Mouse (Mus musculus) testis, adult 10 weeks (tissue): ENCODE results near the gene Fam24b. TPM values are rescaled to one million over a fixed set of nuclear protein-coding genes. Genes with fewer than 3 reads are reported as not detected.

Experiments
- polyA plus RNA-seq: library from polyadenylated mRNA; stranded (reverse); fragments of 350-450 nt; fragmentation: Illumina TruSeq; extraction: RNeasy Lipid Tissue Mini Kit (QIAGEN cat#74804); gene quantifications from one replicate; pipeline ENCODE4 v1.2.3, GENCODE M21; 2014; ENCODE audit warnings: low read depth, low replicate concordance

The Fam24b gene
- 273 TPM for polyA plus RNA-seq

GRCm38 (mm10) chr7:131329416-131329815, at the start of gene Fam24b:
Fam24b (minus strand) TSS chr7:131329516.

GRCm38 (mm10) chr7:131370648-131371469, 41.5 kb upstream of the Fam24b start, which contains the start of gene Pstk:
Pstk (plus strand) TSS chr7:131371141.

GRCm38 (mm10) chr7:131362615-131363300, 33.4 kb upstream of the Fam24b start, which contains the start of gene 2310057M21Rik:
2310057M21Rik (minus strand) TSS chr7:131362759.

GRCm38 (mm10) chr7:131333564-131333963, 4.2 kb upstream of the Fam24b start, which contains the start of gene Fam24a:
Fam24a (plus strand) TSS chr7:131333864.

GRCm38 (mm10) chr7:131322192-131322591, 7.1 kb downstream of the Fam24b start, which contains the start of gene Cuzd1:
Cuzd1 (minus strand) TSS chr7:131322292.

Other genes with a start within 250 kb of the Fam24b start
- 37.5 TPM for gene 4933402N03Rik, start 183.2 kb downstream of the Fam24b start, polyA plus RNA-seq
- 0.14 TPM for gene 5430419D17Rik, start 155.1 kb downstream of the Fam24b start, polyA plus RNA-seq
- 10.8 TPM for gene Cuzd1, start 7.2 kb downstream of the Fam24b start, polyA plus RNA-seq
- gene Fam24a, start 4.3 kb upstream of the Fam24b start, polyA plus RNA-seq, result 91.6 TPM
- gene 2310057M21Rik, start 33.2 kb upstream of the Fam24b start, polyA plus RNA-seq, result 12.9 TPM
- gene Pstk, start 41.6 kb upstream of the Fam24b start, polyA plus RNA-seq, result 25.9 TPM
- gene Ikzf5, start 81.0 kb upstream of the Fam24b start, polyA plus RNA-seq, result 31.7 TPM
- 84.8 TPM for gene Acadsb, start 81.1 kb upstream of the Fam24b start, polyA plus RNA-seq
- not detected for gene Hmx3, start 213.4 kb upstream of the Fam24b start, polyA plus RNA-seq
- gene Hmx2, start 219.3 kb upstream of the Fam24b start, polyA plus RNA-seq, result not detected
- gene Bub3, start 230.7 kb upstream of the Fam24b start, polyA plus RNA-seq, result 21.7 TPM